Mouse (Mus musculus) neural tube, embryonic 14.5 days (tissue): ENCODE data around the gene B3gntl1. TPM values are rescaled to one million over a fixed set of nuclear protein-coding genes. Genes with fewer than 3 reads are reported as not detected.
A peak's percentile ranks its signal among the peaks of the same experiment; 100 is the strongest.
"Not testable (repeated sequence)": the region's sequence is repeated elsewhere in the genome, so short reads cannot be mapped to it uniquely, and the experiment has no call there.

Experiments used
- ATAC-seq: fragments of 200-750 bp; cut with Nextera tagmentation; 2 replicates; pipeline ENCODE4 v1.8.0; 2017; ENCODE audit warnings: low read depth, mild to moderate bottlenecking, moderate TSS enrichment, moderate library complexity
- H3K27ac ChIP-seq: fragments of 300-500 bp; sonication (generic); 2 replicates; pipeline ENCODE4 v1.5.1; 2014; ENCODE audit warnings: low read depth, mild to moderate bottlenecking, control low read depth, low read length, moderate library complexity, mixed read lengths
- H3K27me3 ChIP-seq: fragments of 300-500 bp; sonication (generic); 2 replicates; pipeline ENCODE4 v1.6.1; 2014; ENCODE audit warnings: low read length; ENCODE audit not compliant: control insufficient read depth, insufficient read depth
- H3K36me3 ChIP-seq: fragments of 300-500 bp; sonication (generic); 2 replicates; pipeline ENCODE4 v1.6.1; 2014; ENCODE audit warnings: low read length, mixed read lengths; ENCODE audit not compliant: control insufficient read depth, insufficient read depth
- H3K4me1 ChIP-seq: fragments of 300-500 bp; sonication (generic); 2 replicates; pipeline ENCODE4 v1.6.1; 2014; ENCODE audit warnings: low read length; ENCODE audit not compliant: control insufficient read depth, insufficient read depth
- H3K4me2 ChIP-seq: fragments of 300-500 bp; sonication (generic); 2 replicates; pipeline ENCODE4 v1.6.1; 2014; ENCODE audit warnings: mild to moderate bottlenecking, low read depth, low read length, control low read depth
- H3K4me3 ChIP-seq: fragments of 300-500 bp; sonication (generic); 2 replicates; pipeline ENCODE4 v1.5.1; 2014; ENCODE audit warnings: low read depth, low read length, control low read depth, mixed read lengths
- H3K9ac ChIP-seq: fragments of 300-500 bp; sonication (generic); replicated peaks from 2 replicates; pipeline ENCODE4 v1.6.1; 2014; ENCODE audit warnings: low read depth, mild to moderate bottlenecking, control low read depth, low read length, mixed read lengths
- H3K9me3 ChIP-seq: fragments of 300-500 bp; sonication (generic); 2 replicates; pipeline ENCODE4 v1.6.1; 2016; ENCODE audit warnings: low read length; ENCODE audit not compliant: control insufficient read depth
- WGBS: fragments of 180-500 bp; shearing (Covaris S2); extraction: QIAGEN DNeasy Blood & Tissue Kit; methylation state at CpG from one replicate; pipeline ENCODE4 v1.1.7; 2014; 5-methylcytosine and 5-hydroxymethylcytosine counted together
- polyA plus RNA-seq: library from polyadenylated mRNA; unstranded; fragments of >200 nt; fragmentation: Nextera tagmentation; extraction: Ambion mirVana; gene quantifications from 2 replicates; pipeline ENCODE4 v1.2.1, GENCODE M21; 2014

The B3gntl1 gene
- polyA plus RNA-seq, 1 experiment from 2014 or later = 6.1 TPM

- peak; percentile 53; the same call in 1 of the 2 replicates for ATAC-seq
- peak overlapping the region; percentile 78 for H3K4me2 ChIP-seq
- no peaks in the 10 kb centered on the region for H3K36me3 ChIP-seq
- peak overlapping the region; percentile 82 for H3K9ac ChIP-seq
- 0 out of 2 replicates have a peak, but pooled peaks cover 3% of the 10 kb centered on the region for H3K4me1 ChIP-seq
- H3K27me3 ChIP-seq = no peaks in the 10 kb centered on the region
- 3% methylated on average over 22 of the region's 22 CpGs for WGBS
- peak overlapping the region; percentile 56 for H3K4me3 ChIP-seq
- H3K27ac ChIP-seq = peak overlapping the region; percentile 83
- H3K9me3 ChIP-seq = no peaks in the 10 kb centered on the region
These were observed 502 bp downstream of the B3gntl1 start for GRCm38 (mm10) chr11:121672312-121672989.

DNA sequence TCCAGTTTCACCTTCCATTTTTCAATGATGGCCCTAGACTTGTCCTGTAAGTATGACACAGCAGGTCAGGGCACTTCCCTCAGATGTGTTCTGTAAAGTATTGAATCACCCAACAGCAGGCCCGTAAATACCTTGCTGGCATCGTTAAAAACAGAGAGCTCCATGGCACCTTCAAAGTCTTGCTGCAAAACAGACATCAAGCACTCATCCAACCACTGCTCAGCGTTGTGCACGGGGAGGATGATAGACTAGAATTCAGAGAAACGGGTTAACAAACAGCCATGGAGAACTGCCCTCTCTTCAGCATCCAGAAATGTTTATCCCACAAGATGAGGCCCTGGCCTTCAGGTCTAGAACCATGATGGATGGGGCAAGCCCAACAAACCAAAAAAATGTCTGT lies 2.0 kb downstream of the B3gntl1 start:
- Histone ChIP-seq H3K27ac (no peak overlapping the region), H3K4me3 (no peak overlapping the region), H3K4me1 (0 out of 2 replicates have a peak, but pooled peaks cover 3% of the 10 kb centered on the region), H3K9me3 (no peaks in the 10 kb centered on the region), H3K36me3 (no peaks in the 10 kb centered on the region), H3K27me3 (no peaks in the 10 kb centered on the region), H3K9ac (no peak overlapping the region), H3K4me2 (no peak overlapping the region)
- 90% methylated on average over 5 of the region's 5 CpGs for WGBS
- ATAC-seq = no peak

DNA sequence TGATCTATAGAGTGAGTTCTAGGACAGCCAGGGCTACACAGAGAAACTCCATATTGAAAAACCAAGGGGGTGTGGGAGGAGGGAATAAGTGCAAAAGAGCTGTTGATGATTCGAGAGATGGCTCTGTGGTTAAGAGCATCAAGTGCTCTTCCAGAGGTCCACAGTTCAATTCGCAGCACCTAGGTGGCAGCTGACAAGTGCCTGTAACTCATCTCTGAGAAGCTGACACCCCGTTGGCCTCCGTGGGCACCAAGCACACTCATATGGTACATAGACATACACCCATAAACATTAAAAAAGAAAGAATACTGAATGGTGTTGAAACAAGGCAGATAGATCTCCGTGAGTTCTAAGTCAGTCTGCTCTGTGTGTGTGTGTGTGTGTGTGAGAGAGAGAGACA lies 4.2 kb downstream of the B3gntl1 start:
- Histone ChIP-seq H3K9ac (no peak overlapping the region), H3K4me1 (0 out of 2 replicates have a peak, but pooled peaks cover 3% of the 10 kb centered on the region)
- 95% methylated on average over 5 of the region's 5 CpGs for WGBS

GRCm38 (mm10) chr11:121667541-121667940 lies 5.4 kb downstream of the B3gntl1 start:
- ATAC-seq = no peak
- no peak overlapping the region for H3K9ac ChIP-seq
- 94% methylated on average over 4 of the region's 4 CpGs for WGBS
- 0 out of 2 replicates have a peak, but pooled peaks cover 3% of the 10 kb centered on the region for H3K4me1 ChIP-seq
- no peak overlapping the region for H3K4me3 ChIP-seq
- no peaks in the 10 kb centered on the region for H3K9me3 ChIP-seq
- H3K27me3 ChIP-seq = no peaks in the 10 kb centered on the region
- no peaks in the 10 kb centered on the region for H3K36me3 ChIP-seq
- H3K27ac ChIP-seq = no peak overlapping the region
- no peak overlapping the region for H3K4me2 ChIP-seq

More for the DNA sequence above, 4.2 kb downstream of the B3gntl1 start:
- no peak overlapping the region for H3K4me3 ChIP-seq
- ATAC-seq = no peak
- H3K27ac ChIP-seq = no peak overlapping the region
- H3K4me2 ChIP-seq = no peak overlapping the region
- H3K9me3 ChIP-seq = no peaks in the 10 kb centered on the region
- H3K36me3 ChIP-seq = no peaks in the 10 kb centered on the region
- no peaks in the 10 kb centered on the region for H3K27me3 ChIP-seq

- 87% methylated on average over 2 of the region's 2 CpGs for WGBS
- H3K9ac ChIP-seq = no peak overlapping the region
- H3K27ac ChIP-seq = no peak overlapping the region
- no peak overlapping the region for H3K4me2 ChIP-seq
- no peaks in the 10 kb centered on the region for H3K36me3 ChIP-seq
- no peaks in the 10 kb centered on the region for H3K9me3 ChIP-seq
- ATAC-seq = no peak
- no peaks in the 10 kb centered on the region for H3K27me3 ChIP-seq
- no peak overlapping the region for H3K4me3 ChIP-seq
- no peaks in the 10 kb centered on the region for H3K4me1 ChIP-seq
These were observed 11.8 kb downstream of the B3gntl1 start for GRCm38 (mm10) chr11:121661116-121661515.

GRCm38 (mm10) chr11:121660604-121661003 lies 12.3 kb downstream of the B3gntl1 start:
- WGBS = 100% methylated on average over 2 of the region's 2 CpGs
- not testable (repeated sequence) for H3K4me3 ChIP-seq, H3K9me3 ChIP-seq, ATAC-seq, H3K36me3 ChIP-seq, H3K4me2 ChIP-seq, H3K4me1 ChIP-seq, H3K27ac ChIP-seq, H3K27me3 ChIP-seq, H3K9ac ChIP-seq

GRCm38 (mm10) chr11:121658151-121658550 lies 14.8 kb downstream of the B3gntl1 start:
- Histone ChIP-seq H3K27me3 (no peaks in the 10 kb centered on the region), H3K4me2 (no peak overlapping the region), H3K4me3 (no peak overlapping the region), H3K9ac (no peak overlapping the region), H3K27ac (no peak overlapping the region), H3K4me1 (no peaks in the 10 kb centered on the region), H3K9me3 (no peaks in the 10 kb centered on the region), H3K36me3 (no peaks in the 10 kb centered on the region)
- no peak for ATAC-seq
- WGBS = 65% methylated on average over 1 of the region's 1 CpGs

DNA sequence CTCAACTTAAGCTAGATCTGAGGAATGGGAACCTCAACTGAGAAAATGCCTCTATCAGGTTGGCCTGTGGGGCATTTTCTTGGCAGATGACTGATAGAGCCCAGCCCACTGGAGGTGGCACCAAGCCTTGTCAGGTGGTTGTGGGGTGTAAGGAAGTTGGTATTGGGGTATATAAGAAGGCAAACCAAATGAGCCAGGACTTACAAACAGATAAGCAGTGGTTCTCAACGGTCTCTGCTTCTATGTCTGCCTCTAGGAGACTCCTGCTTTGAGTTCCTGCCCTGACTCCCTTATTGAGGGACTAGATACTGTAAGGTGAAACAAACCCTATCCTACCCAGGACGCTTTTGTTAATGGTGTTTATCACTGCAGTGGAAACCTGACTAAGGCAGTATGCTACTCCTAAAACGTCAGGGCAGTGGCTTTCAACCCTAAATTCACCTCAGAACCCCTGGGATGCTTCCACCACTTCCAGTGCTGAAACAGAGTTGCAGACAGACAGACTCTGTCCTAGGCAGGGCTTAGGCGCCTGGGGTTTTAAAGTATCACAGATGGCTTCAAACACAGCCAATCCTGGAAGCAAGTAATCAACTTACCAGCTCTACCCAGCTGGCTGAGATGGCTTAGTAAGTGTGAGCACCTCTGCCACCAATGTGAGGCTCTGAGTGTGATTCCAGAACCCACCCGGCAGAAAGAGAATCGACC lies 17.0 kb downstream of the B3gntl1 start:
- Histone ChIP-seq H3K4me3 (no peak overlapping the region), H3K9ac (no peak overlapping the region), H3K27ac (no peak overlapping the region), H3K36me3 (no peaks in the 10 kb centered on the region), H3K9me3 (no peaks in the 10 kb centered on the region), H3K27me3 (no peaks in the 10 kb centered on the region), H3K4me1 (no peaks in the 10 kb centered on the region), H3K4me2 (no peak overlapping the region)
- ATAC-seq = no peak
- 85% methylated on average over 6 of the region's 6 CpGs for WGBS

DNA sequence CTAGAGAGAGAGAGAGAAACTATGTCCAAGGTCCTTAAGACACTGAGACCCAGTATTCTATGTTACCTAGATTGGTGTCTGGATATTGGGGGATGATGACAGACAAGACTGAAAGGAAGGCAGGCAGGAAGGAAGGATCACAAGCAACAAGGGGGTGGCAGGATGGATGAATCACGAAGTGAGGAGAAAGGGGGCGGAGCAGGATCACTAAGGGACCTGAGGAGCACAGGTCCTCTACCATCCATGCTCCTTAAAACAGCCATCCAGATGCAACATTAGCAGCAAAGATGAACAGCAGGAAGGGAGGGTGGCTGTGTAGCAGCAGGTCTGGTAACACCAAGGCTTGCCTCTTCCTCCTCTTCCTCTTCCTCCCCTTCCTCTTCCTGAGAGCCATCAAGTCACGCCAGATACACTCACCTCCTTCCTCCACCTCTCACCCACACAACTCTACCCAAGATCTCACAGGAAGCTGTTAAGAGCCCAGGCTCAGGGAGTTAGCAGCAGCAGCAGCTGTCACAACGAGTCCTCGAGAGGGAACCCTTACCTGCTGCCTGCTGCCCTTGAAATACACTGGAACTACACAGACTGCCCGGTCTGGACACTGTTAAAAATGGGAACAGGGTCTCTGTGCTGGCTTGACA lies 17.7 kb downstream of the B3gntl1 start:
- no peaks in the 10 kb centered on the region for H3K4me1 ChIP-seq
- no peak overlapping the region for H3K4me3 ChIP-seq
- no peak for ATAC-seq
- no peak overlapping the region for H3K4me2 ChIP-seq
- H3K36me3 ChIP-seq = no peaks in the 10 kb centered on the region
- no peaks in the 10 kb centered on the region for H3K9me3 ChIP-seq
- 87% methylated on average over 6 of the region's 6 CpGs for WGBS
- no peak overlapping the region for H3K27ac ChIP-seq
- no peak overlapping the region for H3K9ac ChIP-seq
- no peaks in the 10 kb centered on the region for H3K27me3 ChIP-seq
